Mouse (Mus musculus): ENCODE results near the gene Lsamp. TPM values are rescaled to one million over a fixed set of nuclear protein-coding genes. Genes with fewer than 3 reads are reported as not detected.

Lsamp gene
- polyA plus RNA-seq, 3 experiments from 2014 or later, result 0.28 TPM; not detected in 2

GRCm38 (mm10) chr16:40290132-40290531 lies 306.0 kb downstream of the Lsamp start:
- no peak for ATAC-seq

DNA sequence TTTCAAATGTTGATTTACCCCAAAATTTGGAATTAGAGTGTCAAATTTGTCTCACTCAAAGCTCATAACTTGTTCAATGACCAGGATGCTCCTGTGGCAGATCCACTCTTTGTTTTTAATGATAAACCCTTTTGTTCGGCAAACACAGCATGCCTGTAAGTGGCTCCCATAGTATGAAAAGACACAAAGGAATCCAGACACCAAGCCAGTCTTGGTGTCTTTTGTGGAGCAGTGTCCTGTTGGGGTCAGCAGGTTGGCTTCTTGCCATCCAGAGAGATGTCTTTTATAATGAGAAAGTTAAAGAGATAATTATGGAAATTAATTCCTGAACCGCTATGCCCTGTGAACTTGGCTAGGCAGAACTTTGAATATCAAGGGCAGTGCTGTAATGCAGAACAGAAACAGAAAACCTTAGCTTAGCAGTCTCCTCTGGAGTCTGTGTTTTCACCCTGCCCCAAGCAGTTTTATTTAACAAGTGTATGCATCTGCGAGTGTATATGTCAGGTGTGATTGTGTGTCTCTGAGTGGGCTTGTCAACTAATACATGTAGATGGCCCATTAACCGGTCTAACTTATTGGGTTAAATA lies 310.2 kb downstream of the Lsamp start:
- ATAC-seq, result no peak

- no peak for ATAC-seq
These were observed 311.1 kb downstream of the Lsamp start for GRCm38 (mm10) chr16:40295240-40295639.

DNA sequence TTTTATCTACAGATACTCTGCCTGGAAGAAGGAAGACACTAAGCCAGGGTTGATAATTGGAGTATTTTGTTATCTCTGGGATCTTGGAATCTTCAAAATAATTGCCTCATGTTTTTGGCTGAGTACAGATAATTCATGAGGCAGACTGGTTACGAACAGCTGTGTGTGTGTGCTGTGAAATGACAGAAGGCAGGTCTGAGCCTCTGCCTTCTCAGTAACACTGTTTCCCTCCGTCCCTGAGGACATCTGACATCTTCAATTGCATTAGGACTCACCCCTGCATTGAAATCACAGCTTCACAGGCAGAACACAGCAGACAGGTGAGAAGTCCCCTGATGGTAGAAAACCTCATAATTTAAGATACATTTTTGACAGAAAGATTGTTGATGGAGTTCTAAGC lies 323.5 kb downstream of the Lsamp start:
- ATAC-seq, result no peak

- ATAC-seq, result no peak
These were observed 332.0 kb downstream of the Lsamp start for GRCm38 (mm10) chr16:40316199-40316598.

DNA sequence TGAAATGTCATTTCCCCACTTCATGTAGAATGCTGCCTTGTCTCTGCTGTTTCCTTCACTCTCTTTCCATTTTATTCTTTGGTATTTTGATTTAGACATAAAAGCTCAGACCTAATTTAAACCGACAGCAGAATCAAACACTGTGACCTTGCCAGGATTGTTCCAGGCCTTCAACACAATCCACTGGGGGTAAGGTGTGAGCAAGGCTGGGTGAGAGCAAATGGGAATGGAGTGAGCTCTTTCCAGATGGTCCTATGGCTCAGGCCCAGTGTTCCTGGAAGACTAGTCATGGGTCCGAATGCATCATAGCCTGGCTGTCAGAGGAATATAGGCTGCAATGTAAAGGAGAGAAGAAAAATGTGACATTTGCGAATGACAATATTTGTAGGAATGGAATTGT lies 340.6 kb downstream of the Lsamp start:
- no peak for ATAC-seq

DNA sequence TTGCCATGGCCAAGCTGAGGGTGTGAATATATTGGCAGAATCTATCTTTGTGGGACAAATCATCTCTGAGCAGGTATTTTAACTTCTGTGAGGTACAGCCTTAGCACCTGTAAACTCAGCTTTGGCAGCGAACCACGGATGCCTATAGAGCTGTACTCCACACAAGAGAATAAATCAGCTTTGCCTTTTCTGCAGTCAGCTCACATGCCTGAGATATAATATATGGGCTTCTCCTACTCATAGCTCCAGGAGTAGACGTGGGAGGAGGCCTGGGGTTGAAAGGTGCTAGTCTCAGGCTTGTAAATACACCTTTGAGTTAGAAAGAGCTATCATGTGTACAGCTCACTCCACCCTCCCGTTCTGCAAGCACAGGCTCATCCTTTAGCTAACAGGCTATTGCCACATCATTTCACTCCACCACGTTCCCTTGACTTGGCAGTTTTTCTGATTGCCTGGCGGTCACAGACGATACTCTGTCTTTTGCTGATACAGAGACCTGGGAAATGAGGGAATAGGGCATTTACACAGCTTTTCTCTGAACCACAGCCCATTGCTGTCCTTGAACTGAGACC lies 344.2 kb downstream of the Lsamp start:
- no peak for ATAC-seq

DNA sequence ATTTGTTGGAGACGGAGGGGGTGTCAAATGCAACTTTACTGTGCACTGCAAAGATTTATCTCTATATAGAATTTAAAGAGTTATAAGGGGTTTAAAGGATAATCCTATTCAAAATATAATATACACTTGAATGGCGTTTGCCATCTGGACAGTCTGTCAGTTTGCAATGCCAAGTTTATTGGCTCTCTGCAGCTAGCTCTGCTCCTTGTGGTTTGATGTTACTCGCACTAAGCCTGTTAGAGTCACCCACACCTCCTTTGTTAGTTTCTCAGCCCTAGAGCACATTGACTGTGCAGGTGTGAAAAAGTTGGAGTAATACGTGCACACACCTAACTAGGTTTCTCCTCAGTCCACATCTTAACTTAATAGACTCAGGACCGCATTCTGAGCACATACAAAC lies 385.5 kb downstream of the Lsamp start:
- no peak for ATAC-seq

DNA sequence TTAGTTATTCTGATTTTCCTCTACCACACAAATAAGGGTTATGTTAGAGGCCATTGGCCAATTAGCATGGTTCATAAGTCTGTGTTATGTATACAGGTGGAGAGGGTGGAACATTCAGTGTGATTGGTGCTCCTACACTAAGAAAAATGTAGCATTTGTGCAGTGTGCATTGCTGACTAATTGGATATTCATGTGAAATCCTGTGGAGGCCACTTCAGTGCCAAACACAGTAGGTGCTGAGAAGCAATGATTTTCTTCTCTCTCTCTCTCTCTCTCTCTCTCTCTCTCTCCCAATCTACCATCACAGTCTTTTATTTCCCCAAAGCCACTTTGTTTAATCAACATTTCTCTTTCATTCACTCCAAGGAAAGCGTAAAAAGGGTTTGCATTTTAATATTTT lies 387.1 kb downstream of the Lsamp start:
- no peak for ATAC-seq

GRCm38 (mm10) chr16:40375314-40375713 lies 391.2 kb downstream of the Lsamp start:
- no peak for ATAC-seq

GRCm38 (mm10) chr16:40377129-40377799 lies 393.1 kb downstream of the Lsamp start:
- no peak for ATAC-seq

GRCm38 (mm10) chr16:40392106-40392505 lies 407.9 kb downstream of the Lsamp start:
- ATAC-seq, result no peak

DNA sequence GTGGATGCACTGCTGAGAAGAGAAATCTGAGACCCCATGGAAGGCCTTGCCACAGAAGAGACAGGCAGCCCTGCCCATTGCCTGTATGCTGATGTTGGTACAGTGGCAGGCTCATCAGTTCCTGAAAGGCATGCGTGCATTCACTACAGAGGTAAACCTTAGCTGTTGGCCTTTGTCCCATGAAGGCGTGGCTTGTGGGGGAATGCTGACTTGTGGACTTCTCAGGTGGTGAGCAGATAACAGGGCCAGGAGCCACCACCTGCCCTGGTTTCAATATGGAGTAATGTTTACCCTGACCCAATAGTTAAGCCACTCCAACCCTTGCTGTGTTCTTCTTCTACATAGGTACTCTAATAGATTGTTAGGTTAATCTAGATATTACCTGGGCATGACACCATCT lies 415.4 kb downstream of the Lsamp start:
- no peak for ATAC-seq

GRCm38 (mm10) chr16:40434280-40434679 lies 450.1 kb downstream of the Lsamp start:
- ATAC-seq, result no peak

- no peak for ATAC-seq
These were observed 452.3 kb downstream of the Lsamp start for GRCm38 (mm10) chr16:40436415-40436814.

DNA sequence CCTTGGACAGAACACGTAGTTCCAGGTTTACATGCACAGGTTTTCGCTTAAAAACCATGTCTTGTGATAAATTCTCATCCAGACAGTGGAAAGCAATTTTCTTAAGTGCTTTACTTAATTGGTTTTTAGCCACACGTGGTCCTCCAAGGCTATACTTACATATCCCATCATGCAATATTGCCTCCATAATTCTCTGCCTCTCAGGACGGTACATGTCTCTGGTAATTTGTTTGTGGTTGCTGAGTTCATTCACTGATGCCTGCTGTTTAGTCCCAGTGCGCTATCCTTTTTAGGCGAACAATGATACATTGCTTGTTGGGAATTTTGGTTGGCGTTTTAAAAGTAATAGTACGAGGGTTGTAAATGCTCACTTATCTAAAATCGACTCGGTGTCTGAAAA lies 453.7 kb downstream of the Lsamp start:
- no peak for ATAC-seq

- ATAC-seq, result no peak
These were observed 454.7 kb downstream of the Lsamp start for GRCm38 (mm10) chr16:40438876-40439275.

GRCm38 (mm10) chr16:40446587-40446986 lies 462.4 kb downstream of the Lsamp start:
- no peak for ATAC-seq

DNA sequence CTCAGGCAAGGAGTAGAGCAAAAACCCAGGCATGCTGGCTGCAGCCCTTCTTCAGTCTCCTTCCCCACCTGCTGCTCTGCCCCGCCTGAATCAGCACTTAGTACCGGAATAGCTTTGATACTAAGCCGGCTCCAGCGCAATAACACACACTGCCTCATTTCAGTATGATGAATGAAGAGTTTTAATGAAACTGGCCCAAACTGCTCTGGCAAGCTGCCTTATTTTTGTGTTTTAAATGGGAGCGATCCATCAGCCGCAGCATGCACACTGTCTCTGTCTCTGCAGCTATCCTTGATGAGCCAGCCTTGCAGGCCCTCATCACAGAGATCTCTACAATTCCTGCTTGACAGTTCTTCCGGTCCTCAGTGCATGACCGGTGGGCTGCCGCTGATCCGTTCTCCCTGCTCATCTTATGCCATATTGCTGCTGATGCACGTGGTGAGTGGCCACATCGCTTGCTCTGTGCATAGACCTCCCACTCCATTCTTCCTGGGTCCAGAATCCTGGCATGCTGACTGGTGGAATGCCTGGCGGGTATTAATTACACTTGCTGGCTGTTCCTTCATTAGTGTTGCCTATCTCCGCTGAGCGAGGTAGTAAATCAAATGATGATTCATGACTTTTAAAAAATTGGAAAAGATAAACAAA lies 479.4 kb downstream of the Lsamp start:
- no peak for ATAC-seq

DNA sequence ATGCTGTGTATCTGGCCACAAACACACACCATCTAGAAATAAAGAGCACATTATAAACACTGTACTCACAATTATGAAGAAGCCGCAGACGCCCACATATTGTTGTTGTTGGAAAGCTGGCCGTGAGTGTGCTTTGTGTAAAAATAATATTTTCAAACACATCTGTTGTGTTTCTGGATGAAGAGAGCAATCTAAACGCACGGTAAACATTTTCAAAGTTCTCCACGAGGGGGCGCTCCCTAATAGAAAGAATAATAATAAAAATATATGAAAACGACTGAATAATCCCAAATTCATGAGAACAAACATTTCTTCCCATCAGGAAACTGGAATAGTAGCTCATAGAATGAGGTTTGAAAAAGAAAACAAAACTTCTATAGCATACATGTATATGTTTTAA lies 482.4 kb downstream of the Lsamp start:
- ATAC-seq, result no peak

DNA sequence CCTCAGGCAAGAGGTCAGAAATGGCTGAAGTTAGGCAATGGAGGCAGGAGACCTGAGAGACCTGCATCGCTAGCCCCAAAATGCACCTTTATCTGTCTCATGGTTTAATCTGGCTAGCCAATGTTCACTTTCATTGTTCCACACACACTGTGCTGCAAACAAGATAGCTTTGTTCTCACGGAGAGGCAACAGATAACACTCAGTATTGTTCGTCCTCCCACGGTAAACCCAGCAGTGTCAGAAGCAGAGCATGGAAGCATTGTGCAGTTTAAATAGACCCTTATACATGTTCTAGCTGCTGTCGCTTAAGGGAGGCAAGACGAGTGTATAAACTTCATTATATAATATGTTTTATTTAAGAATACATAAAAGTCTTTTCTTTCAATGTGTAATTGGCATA lies 486.8 kb downstream of the Lsamp start:
- no peak for ATAC-seq

GRCm38 (mm10) chr16:40471967-40472366 lies 487.8 kb downstream of the Lsamp start:
- no peak for ATAC-seq

DNA sequence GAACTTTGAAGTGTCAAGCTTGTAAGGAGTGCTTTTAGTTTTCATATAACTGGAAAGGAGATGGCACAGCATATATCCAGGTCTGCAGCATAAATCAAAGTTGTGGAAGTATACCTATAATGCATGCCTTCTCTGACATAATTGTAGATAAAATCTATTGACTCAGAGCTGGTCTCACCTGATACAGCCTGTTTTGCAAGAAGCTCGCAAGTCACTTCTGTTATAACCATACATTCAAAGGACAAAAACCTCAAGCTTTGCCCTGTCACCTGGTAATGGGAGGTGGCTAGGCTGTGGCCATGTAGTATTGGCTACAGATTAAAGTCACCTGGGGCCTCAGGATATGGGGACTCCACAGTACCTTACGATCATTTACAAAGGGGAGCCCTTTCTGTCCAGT lies 507.4 kb downstream of the Lsamp start:
- ATAC-seq, result no peak
